Mouse (Mus musculus): ENCODE results near the gene Pcdh10. TPM values are rescaled to one million over a fixed set of nuclear protein-coding genes. Genes with fewer than 3 reads are reported as not detected.

The Pcdh10 gene
- 6.5 and 7.6 TPM in 2 replicates for polyA plus RNA-seq (2016; fragmentation: Nextera tagmentation; extraction: Ambion mirVana)

GRCm38 (mm10) chr3:45378145-45378544 lies at the start of gene Pcdh10:
Gene Pcdh10 (plus strand): TSS chr3:45378398.
- H3K4me1 ChIP-seq = peaks cover 11% of the 10 kb centered on the region
- H3K36me3 ChIP-seq = no peaks in the 10 kb centered on the region
- peak within 1 kb of the TSS; percentile 96 for H3K4me2 ChIP-seq (replicated peaks)
- under 1% methylated on average over 26 of the region's 26 CpGs for WGBS
- H3K9me3 ChIP-seq = no peaks in the 10 kb centered on the region
- peaks cover 12% of the 10 kb centered on the region; the same call in 1 of the 2 replicates for H3K27me3 ChIP-seq
- ATAC-seq (ENCODE audit: insufficient number of reproducible peaks, insufficient read depth, low FRiP score, low TSS enrichment) = peak; percentile 87
- H3K9ac ChIP-seq = peak within 1 kb of the TSS; percentile 67
- peak within 1 kb of the TSS; percentile 82; the same call in 1 of the 2 replicates for H3K27ac ChIP-seq
- H3K4me3 ChIP-seq = peak within 1 kb of the TSS; percentile 58

- ATAC-seq (ENCODE audit: insufficient number of reproducible peaks, insufficient read depth, low FRiP score, low TSS enrichment) = no peak
- WGBS = 76% methylated on average over 1 of the region's 1 CpGs
- no peak overlapping the region for H3K4me3 ChIP-seq
- H3K4me2 ChIP-seq (replicated peaks) = no peak overlapping the region
- H3K36me3 ChIP-seq = no peaks in the 10 kb centered on the region
- no peaks in the 10 kb centered on the region for H3K4me1 ChIP-seq
- no peaks in the 10 kb centered on the region for H3K9me3 ChIP-seq
- no peak overlapping the region for H3K27ac ChIP-seq
- H3K27me3 ChIP-seq = no peaks in the 10 kb centered on the region
- H3K9ac ChIP-seq = no peak overlapping the region
Measured at GRCm38 (mm10) chr3:45355919-45356318, 22.3 kb upstream of the Pcdh10 start.

- no peak overlapping the region for H3K27ac ChIP-seq
- no peaks in the 10 kb centered on the region for H3K9me3 ChIP-seq
- no peak for ATAC-seq (ENCODE audit: insufficient number of reproducible peaks, insufficient read depth, low FRiP score, low TSS enrichment)
- WGBS = 60% methylated on average over 1 of the region's 1 CpGs
- H3K4me1 ChIP-seq = no peaks in the 10 kb centered on the region
- H3K27me3 ChIP-seq = no peaks in the 10 kb centered on the region
- no peak overlapping the region for H3K4me3 ChIP-seq
- no peak overlapping the region for H3K9ac ChIP-seq
- H3K36me3 ChIP-seq = no peaks in the 10 kb centered on the region
- no peak overlapping the region for H3K4me2 ChIP-seq (replicated peaks)
Measured at GRCm38 (mm10) chr3:45368952-45369351, 9.2 kb upstream of the Pcdh10 start.

- no peaks in the 10 kb centered on the region for H3K9me3 ChIP-seq
- peaks cover 6% of the 10 kb centered on the region for H3K4me1 ChIP-seq
- no peaks in the 10 kb centered on the region for H3K36me3 ChIP-seq
- peak overlapping the region; percentile 96 for H3K4me2 ChIP-seq (replicated peaks)
- peak overlapping the region; percentile 58 for H3K4me3 ChIP-seq
- no peak for ATAC-seq (ENCODE audit: insufficient number of reproducible peaks, insufficient read depth, low FRiP score, low TSS enrichment)
- peaks cover 6% of the 10 kb centered on the region; the same call in 1 of the 2 replicates for H3K27me3 ChIP-seq
- H3K27ac ChIP-seq = peak overlapping the region; percentile 82
- WGBS = under 1% methylated on average over 26 of the region's 27 CpGs
- peak overlapping the region; percentile 67 for H3K9ac ChIP-seq
Measured at GRCm38 (mm10) chr3:45375761-45376500, 2.3 kb upstream of the Pcdh10 start.

GRCm38 (mm10) chr3:45376501-45377390 lies 1.5 kb upstream of the Pcdh10 start:
- Histone ChIP-seq H3K27me3 (peaks cover 12% of the 10 kb centered on the region; the same call in 1 of the 2 replicates), H3K4me3 (peak overlapping the region; percentile 58), H3K9me3 (no peaks in the 10 kb centered on the region), H3K4me1 (peaks cover 8% of the 10 kb centered on the region), H3K9ac (peak overlapping the region; percentile 67), H3K27ac (peak overlapping the region; percentile 82), H3K36me3 (no peaks in the 10 kb centered on the region), H3K4me2 (replicated peaks) (peak overlapping the region; percentile 96)
- under 1% methylated on average over 59 of the region's 59 CpGs for WGBS
- ATAC-seq (ENCODE audit: insufficient number of reproducible peaks, insufficient read depth, low FRiP score, low TSS enrichment) = no peak

GRCm38 (mm10) chr3:45377391-45377998 lies 703 bp upstream of the Pcdh10 start:
- Histone ChIP-seq H3K4me2 (replicated peaks) (peak overlapping the region; percentile 96), H3K9me3 (no peaks in the 10 kb centered on the region), H3K4me1 (peaks cover 11% of the 10 kb centered on the region), H3K4me3 (peak overlapping the region; percentile 58), H3K27ac (peak overlapping the region; percentile 82), H3K36me3 (no peaks in the 10 kb centered on the region), H3K27me3 (peaks cover 12% of the 10 kb centered on the region; the same call in 1 of the 2 replicates), H3K9ac (peak overlapping the region; percentile 67)
- ATAC-seq (ENCODE audit: insufficient number of reproducible peaks, insufficient read depth, low FRiP score, low TSS enrichment) = 0 out of 2 replicates have a peak, but pooled peaks have one; percentile 23
- WGBS = under 1% methylated on average over 26 of the region's 26 CpGs

GRCm38 (mm10) chr3:45379541-45379971 lies 1.4 kb downstream of the Pcdh10 start:
- Histone ChIP-seq H3K4me2 (replicated peaks) (peak overlapping the region; percentile 96), H3K27me3 (peaks cover 12% of the 10 kb centered on the region; the same call in 1 of the 2 replicates), H3K9me3 (no peaks in the 10 kb centered on the region), H3K36me3 (no peaks in the 10 kb centered on the region), H3K27ac (no peak overlapping the region), H3K4me3 (peak overlapping the region; percentile 58), H3K9ac (peak overlapping the region; percentile 55), H3K4me1 (peaks cover 11% of the 10 kb centered on the region)
- ATAC-seq (ENCODE audit: insufficient number of reproducible peaks, insufficient read depth, low FRiP score, low TSS enrichment) = no peak
- under 1% methylated on average over 24 of the region's 29 CpGs for WGBS

GRCm38 (mm10) chr3:45379972-45380761 lies 2.0 kb downstream of the Pcdh10 start:
- Histone ChIP-seq H3K9ac (peak overlapping the region; percentile 55), H3K27ac (no peak overlapping the region), H3K9me3 (no peaks in the 10 kb centered on the region), H3K4me3 (peak overlapping the region; percentile 58), H3K4me1 (peaks cover 15% of the 10 kb centered on the region), H3K36me3 (no peaks in the 10 kb centered on the region), H3K4me2 (replicated peaks) (peak overlapping the region; percentile 96), H3K27me3 (peaks cover 12% of the 10 kb centered on the region; the same call in 1 of the 2 replicates)
- ATAC-seq (ENCODE audit: insufficient number of reproducible peaks, insufficient read depth, low FRiP score, low TSS enrichment) = peak; percentile 8; the same call in 1 of the 2 replicates
- WGBS = under 1% methylated on average over 55 of the region's 55 CpGs

- H3K27me3 ChIP-seq = peaks cover 12% of the 10 kb centered on the region; the same call in 1 of the 2 replicates
Measured at GRCm38 (mm10) chr3:45380811-45381761, 2.9 kb downstream of the Pcdh10 start.

More at GRCm38 (mm10) chr3:45380811-45381761, 2.9 kb downstream of the Pcdh10 start:
- WGBS = 3% methylated on average over 82 of the region's 82 CpGs
- Histone ChIP-seq H3K27ac (no peak overlapping the region), H3K9me3 (no peaks in the 10 kb centered on the region), H3K4me1 (peaks cover 15% of the 10 kb centered on the region), H3K4me3 (peak overlapping the region; percentile 58), H3K4me2 (replicated peaks) (peak overlapping the region; percentile 96), H3K36me3 (no peaks in the 10 kb centered on the region), H3K9ac (peak overlapping the region; percentile 55)
- no peak for ATAC-seq (ENCODE audit: insufficient number of reproducible peaks, insufficient read depth, low FRiP score, low TSS enrichment)

Measured in embryonic facial prominence, embryonic 12.5 days (tissue).